8 mouse cellular contexts compared by ENCODE assay signal in genomic region chr1:132853312-132853711, GRCm38 (mm10). TPM values are rescaled to one million over a fixed set of nuclear protein-coding genes. Genes with fewer than 3 reads are reported as not detected.
A peak's percentile ranks its signal among the peaks of the same experiment; 100 is the strongest.
DNase-seq lines count a peak whose midpoint lies in the region; ATAC-seq lines count a peak whose summit lies in the region.

No protein-coding gene starts in this region.

- no peak overlapping the region for H3K9ac ChIP-seq in forebrain, embryonic 11.5 days (ENCODE audit: low read length)
- no peak overlapping the region for H3K9ac ChIP-seq in neural tube, embryonic 15.5 days (replicated peaks)
- H3K9ac ChIP-seq in limb, embryonic 15.5 days, result no peak overlapping the region

- ATAC-seq in forebrain, embryonic 11.5 days (replicated peaks; ENCODE audit: low FRiP score), result no peak
- ATAC-seq in neural tube, embryonic 15.5 days (ENCODE audit: low FRiP score), result no peak
- peak; percentile 64; the same call in 1 of the 2 replicates for ATAC-seq in limb, embryonic 15.5 days (ENCODE audit: insufficient number of reproducible peaks, low FRiP score, low TSS enrichment, low read depth)
- ATAC-seq in granulocyte monocyte progenitor cell, adult 5-6 weeks (replicated peaks; ENCODE audit: poor library complexity, severe bottlenecking), result no peak

- H3K9me3 ChIP-seq in forebrain, embryonic 10.5 days, result peaks cover 13% of the 10 kb centered on the region
- no peaks in the 10 kb centered on the region for H3K9me3 ChIP-seq in forebrain, embryonic 11.5 days (ENCODE audit: control insufficient read depth, low read length)
- no peaks in the 10 kb centered on the region for H3K9me3 ChIP-seq in neural tube, embryonic 15.5 days (replicated peaks)
- no peaks in the 10 kb centered on the region for H3K9me3 ChIP-seq in limb, embryonic 15.5 days

- H3K27ac ChIP-seq in forebrain, embryonic 10.5 days, result 0 out of 2 replicates have a peak overlapping the region, but pooled peaks have one; percentile 7
- no peak overlapping the region for H3K27ac ChIP-seq in forebrain, embryonic 11.5 days (ENCODE audit: low read depth, low read length)
- no peak overlapping the region for H3K27ac ChIP-seq in neural tube, embryonic 15.5 days (replicated peaks)
- H3K27ac ChIP-seq in limb, embryonic 15.5 days, result no peak overlapping the region

- H3K4me2 ChIP-seq in forebrain, embryonic 11.5 days (ENCODE audit: low read depth, low read length, severe bottlenecking), result no peak overlapping the region
- H3K4me2 ChIP-seq in neural tube, embryonic 15.5 days, result no peak overlapping the region
- H3K4me2 ChIP-seq in limb, embryonic 15.5 days, result no peak overlapping the region

- no peaks in the 10 kb centered on the region for H3K36me3 ChIP-seq in forebrain, embryonic 10.5 days (replicated peaks)
- no peaks in the 10 kb centered on the region for H3K36me3 ChIP-seq in forebrain, embryonic 11.5 days (ENCODE audit: control insufficient read depth, insufficient read depth, low read length)
- H3K36me3 ChIP-seq in neural tube, embryonic 15.5 days, result no peaks in the 10 kb centered on the region
- no peaks in the 10 kb centered on the region for H3K36me3 ChIP-seq in limb, embryonic 15.5 days

- H3K4me1 ChIP-seq in forebrain, embryonic 10.5 days, result peaks cover 15% of the 10 kb centered on the region
- no peaks in the 10 kb centered on the region for H3K4me1 ChIP-seq in forebrain, embryonic 11.5 days (replicated peaks; ENCODE audit: control insufficient read depth, insufficient read depth, low read length)
- peaks cover 11% of the 10 kb centered on the region for H3K4me1 ChIP-seq in neural tube, embryonic 15.5 days
- H3K4me1 ChIP-seq in limb, embryonic 15.5 days, result 0 out of 2 replicates have a peak, but pooled peaks cover 6% of the 10 kb centered on the region

- no peak for DNase-seq in forebrain, embryonic 10.5 days (ENCODE audit: extremely low spot score, low spot score)
- DNase-seq in forebrain, embryonic 11.5 days (ENCODE audit: low spot score), result no peak
- DNase-seq in neural tube, embryonic 10.5 days (ENCODE audit: extremely low spot score, low spot score), result peak; percentile 31
- DNase-seq in spleen, postnatal 14 days (ENCODE audit: low spot score in 2 of 2), result no peak
- DNase-seq in testis, postnatal 10 days (ENCODE audit: low spot score), result no peak

- WGBS in forebrain, embryonic 10.5 days, result 46% methylated on average over 8 of the region's 8 CpGs
- 57% methylated on average over 8 of the region's 8 CpGs for WGBS in forebrain, embryonic 11.5 days
- 27% methylated on average over 8 of the region's 8 CpGs for WGBS in neural tube, embryonic 15.5 days
- 20% methylated on average over 8 of the region's 8 CpGs for WGBS in limb, embryonic 15.5 days

- peaks cover 5% of the 10 kb centered on the region for H3K27me3 ChIP-seq in forebrain, embryonic 10.5 days (ENCODE audit: poor library complexity, severe bottlenecking)
- no peaks in the 10 kb centered on the region for H3K27me3 ChIP-seq in forebrain, embryonic 11.5 days (ENCODE audit: control insufficient read depth, insufficient read depth, low read length)
- H3K27me3 ChIP-seq in neural tube, embryonic 15.5 days (replicated peaks), result no peaks in the 10 kb centered on the region
- H3K27me3 ChIP-seq in limb, embryonic 15.5 days, result peaks cover 18% of the 10 kb centered on the region; the same call in 1 of the 2 replicates

- no peak overlapping the region for H3K4me3 ChIP-seq in forebrain, embryonic 10.5 days
- H3K4me3 ChIP-seq in forebrain, embryonic 11.5 days (ENCODE audit: low read depth, low read length), result no peak overlapping the region
- no peak overlapping the region for H3K4me3 ChIP-seq in neural tube, embryonic 15.5 days (replicated peaks)
- no peak overlapping the region for H3K4me3 ChIP-seq in limb, embryonic 15.5 days

RNA-seq across cellular contexts. Expression of gene Lrrn2, which starts 26.8 kb away (rescaled TPM):
- 5.5 and 6.0 TPM in 2 replicates for polyA plus RNA-seq in forebrain, embryonic 10.5 days (2016; fragmentation: Nextera tagmentation; extraction: Ambion mirVana)
- 10.2 and 11.1 TPM in 2 replicates for polyA plus RNA-seq in forebrain, embryonic 11.5 days (2014; fragmentation: Nextera tagmentation; extraction: Ambion mirVana)
- 40.5 and 45.9 TPM in 2 replicates for polyA plus RNA-seq in neural tube, embryonic 15.5 days (2015; fragmentation: Nextera tagmentation; extraction: Ambion mirVana)
- 6.1 and 6.3 TPM in 2 replicates for polyA plus RNA-seq in limb, embryonic 15.5 days (2015; fragmentation: Nextera tagmentation; extraction: Ambion mirVana)
- not detected in 2 replicates for total RNA-seq in granulocyte monocyte progenitor cell, adult 5-6 weeks (2014; fragmentation: Nextera tagmentation)
- not detected in 2 replicates for total RNA-seq in granulocyte monocyte progenitor cell, adult 5-6 weeks (2017)
